Mouse (Mus musculus): ENCODE measurements at regions not wholly inside any gene's neighbourhood (a gene's known extent, or its start where the extent isn't known, plus 50 kb on each side); places are given as distances from the start of the nearest gene placed in this dataset.

DNA sequence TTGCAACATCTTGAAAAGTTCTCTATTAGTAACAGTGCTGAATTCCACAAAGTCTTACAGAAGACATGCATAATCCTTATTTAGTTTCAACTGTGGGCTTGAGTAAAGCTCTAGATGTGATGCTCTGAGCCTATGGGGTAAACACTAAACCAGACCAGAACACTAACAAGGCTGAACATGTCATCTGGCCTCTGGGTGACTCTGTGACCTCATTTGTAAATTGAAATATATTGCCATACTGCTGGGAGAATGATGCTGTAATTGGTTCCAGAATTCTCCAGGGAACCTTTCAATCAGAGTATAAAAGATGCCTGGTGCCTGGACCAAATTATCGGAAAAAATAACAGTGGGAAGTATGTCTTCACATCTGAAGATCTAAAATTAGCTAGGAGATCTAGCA lies 309.9 kb upstream of the Megf9 start:
- DNase-seq (ENCODE audit: low spot score in 2 of 2) = no peak

DNA sequence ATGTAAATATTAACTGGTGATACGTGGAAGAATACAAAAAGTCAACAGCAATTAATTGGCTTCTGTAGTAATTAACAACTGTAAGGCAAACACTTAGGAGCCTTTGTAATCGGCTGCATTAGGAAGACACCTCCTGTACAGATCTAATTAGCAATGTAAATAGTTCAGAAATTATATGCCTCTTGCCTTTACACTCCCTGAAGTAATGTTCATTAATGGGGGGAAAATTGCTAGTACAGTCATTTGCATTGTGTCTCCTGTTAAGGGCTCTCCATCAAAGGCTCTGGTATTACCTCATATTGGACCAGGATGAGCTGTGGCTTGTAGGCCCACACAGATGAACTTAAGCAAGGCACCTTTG lies 276.1 kb upstream of the Megf9 start:
- DNase-seq (ENCODE audit: low spot score in 2 of 2) = no peak

DNA sequence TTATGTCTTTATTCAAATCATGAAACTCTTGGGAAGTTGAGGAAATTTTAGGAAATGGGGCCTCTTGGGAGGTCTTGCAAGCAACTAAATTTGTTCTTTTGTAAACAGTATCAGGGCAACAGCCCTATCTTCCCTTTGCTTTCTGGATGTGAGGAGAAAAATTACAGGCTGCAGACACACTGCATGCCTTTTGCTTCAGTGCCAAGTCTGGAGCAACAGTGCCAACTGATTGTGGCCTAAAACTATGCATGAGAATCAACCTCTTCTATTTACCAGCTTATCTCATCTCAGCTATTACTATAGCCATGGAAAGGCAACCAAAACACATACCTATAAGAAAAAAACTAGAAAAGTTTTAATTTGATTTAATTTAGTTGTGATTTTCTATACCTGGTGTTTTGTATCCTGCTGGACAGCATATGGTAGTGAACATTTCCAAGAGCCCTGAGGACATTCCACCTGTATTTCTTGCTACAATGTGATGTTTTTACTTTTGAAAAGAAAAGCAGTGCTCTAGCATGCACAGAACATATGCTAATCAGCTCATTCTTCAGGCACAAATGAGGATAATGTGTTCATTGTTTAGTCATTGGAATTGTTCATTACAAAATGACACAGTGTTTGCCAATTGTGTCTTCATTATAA lies 275.6 kb upstream of the Megf9 start:
- no peak for DNase-seq (ENCODE audit: low spot score in 2 of 2)

DNA sequence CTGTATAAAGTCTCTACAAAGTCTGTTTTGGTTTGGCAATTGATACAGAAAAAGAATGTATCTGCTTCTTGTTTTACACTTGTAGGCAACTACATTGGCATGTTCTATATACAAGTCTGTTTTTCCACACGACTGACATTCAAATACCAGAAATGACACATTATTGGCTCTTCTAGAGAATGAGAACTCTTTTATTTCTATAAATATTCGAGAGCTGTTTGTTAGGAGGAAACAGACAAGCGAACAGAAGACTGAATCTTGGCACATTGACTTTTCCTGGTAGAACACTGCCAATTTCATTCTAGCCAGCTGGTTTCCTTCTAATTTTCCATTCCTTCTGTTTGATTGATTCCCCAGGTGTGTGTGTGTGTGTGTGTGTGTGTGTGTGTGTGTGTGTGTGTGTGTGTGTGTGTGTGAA lies 270.1 kb upstream of the Megf9 start:
- no peak for DNase-seq (ENCODE audit: low spot score in 2 of 2)

DNA sequence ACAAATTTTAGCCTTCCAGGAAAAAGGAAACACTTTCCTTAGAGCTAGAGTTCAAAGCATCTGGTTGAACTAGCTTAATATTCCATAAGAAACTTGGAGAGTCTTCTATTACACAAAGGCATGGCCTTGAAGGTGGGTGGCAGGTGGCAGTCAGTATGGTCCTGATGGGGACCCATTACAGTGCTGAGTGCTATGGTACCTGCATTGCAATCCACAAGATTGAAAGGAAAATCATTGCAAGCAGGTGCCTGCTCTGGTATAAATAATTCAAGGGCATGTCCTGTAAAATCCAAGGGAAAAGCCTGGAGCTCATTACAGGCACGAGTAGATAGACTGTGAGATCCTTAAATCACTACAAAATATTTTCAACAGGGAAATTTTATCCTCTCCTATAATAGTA lies 263.7 kb upstream of the Megf9 start:
- DNase-seq (ENCODE audit: low spot score in 2 of 2) = no peak

DNA sequence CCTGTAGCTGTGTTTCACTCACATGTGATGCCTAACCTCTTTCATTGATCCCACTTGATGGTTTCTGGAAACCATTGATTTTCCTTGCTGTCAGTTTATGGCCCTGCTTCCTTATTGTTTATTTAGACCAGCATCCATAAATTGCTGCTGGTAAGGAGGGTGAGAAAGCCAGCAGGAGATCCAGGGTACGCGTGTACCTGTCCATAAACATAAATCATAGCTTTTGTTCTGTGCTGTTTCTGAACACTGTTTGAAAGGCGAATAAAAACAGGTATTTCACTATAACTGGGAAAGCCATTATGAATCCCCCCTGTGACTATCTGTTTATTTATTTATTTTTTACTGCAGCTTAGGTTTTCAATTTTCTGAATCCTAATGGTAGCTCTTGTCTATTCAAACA lies 263.1 kb upstream of the Megf9 start:
- no peak for DNase-seq (ENCODE audit: low spot score in 2 of 2)

DNA sequence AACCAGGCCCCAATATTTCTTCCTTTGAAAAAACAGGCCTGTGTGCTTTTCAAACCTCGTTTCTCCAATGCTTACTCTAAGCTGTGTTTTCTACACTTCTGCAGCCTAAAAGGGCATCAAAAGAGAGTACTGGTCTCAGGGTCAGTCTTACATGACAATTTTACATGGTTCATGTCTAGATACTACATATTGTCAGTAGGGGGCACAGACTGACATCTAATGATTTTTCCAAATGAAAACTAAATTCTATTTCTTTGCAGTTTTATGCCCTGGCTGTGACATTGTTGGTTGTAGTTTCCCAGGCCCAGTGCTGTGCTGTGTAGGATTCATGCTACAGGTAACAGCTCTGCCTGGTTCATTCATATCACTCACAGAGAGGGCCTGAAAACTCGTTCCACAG lies 248.7 kb upstream of the Megf9 start:
- DNase-seq (ENCODE audit: low spot score in 2 of 2) = no peak

DNA sequence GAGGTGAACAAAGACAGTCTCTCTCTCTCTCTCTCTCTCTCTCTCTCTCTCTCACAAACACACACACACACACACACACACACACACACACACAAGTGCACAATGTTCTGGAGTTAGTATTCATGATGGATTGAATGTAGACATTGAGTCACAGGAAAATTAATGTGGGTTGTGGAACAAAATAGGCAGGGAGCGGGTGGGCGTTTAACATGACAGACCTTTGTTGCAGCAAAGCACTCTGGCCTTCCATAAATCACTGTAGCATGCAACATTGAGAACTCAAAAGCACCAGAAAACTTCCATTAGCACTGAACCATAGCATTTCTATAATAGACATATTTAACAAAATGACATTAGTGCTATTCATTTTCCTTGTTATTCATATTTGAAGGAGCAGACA lies 246.8 kb upstream of the Megf9 start:
- DNase-seq (ENCODE audit: low spot score in 2 of 2) = no peak

DNA sequence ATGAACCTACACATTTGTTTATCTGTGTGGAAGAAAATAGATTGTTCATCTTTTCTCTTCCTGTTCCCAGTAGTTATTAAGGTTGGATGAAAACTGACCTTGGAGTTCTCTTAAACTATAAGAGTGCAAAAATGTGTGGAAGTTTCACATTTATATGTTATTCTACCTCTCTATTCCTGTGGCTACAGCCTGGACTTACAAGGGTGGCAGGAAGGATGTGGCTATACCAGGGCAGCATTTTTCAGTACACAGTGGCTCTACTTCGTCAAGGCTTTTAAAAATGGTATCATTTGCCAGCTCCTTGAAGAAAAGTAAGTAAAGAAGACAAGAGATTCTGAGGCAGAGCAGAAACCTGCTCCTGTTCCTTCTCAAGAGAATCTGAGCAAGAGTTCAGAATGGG lies 241.5 kb upstream of the Megf9 start:
- no peak for DNase-seq (ENCODE audit: low spot score in 2 of 2)

DNA sequence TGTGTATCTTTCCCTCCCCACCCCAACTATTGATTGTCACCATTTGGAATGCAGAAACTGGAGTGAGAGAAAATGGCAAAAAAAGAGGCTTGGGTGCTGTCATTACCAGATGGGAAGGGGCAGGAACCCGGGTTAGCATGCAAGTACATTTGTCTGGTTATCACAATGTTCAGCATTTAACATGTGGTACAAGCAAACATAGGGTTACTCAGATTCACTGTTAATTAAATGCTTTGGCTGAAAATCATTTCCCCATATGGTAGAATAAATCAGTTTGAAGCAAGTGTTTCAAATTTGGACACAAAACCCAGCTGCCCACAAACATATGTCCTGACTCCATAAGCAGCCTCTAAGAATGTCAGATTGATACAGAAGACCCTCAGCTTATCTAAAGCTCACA lies 208.6 kb upstream of the Megf9 start:
- DNase-seq (ENCODE audit: low spot score in 2 of 2) = no peak

DNA sequence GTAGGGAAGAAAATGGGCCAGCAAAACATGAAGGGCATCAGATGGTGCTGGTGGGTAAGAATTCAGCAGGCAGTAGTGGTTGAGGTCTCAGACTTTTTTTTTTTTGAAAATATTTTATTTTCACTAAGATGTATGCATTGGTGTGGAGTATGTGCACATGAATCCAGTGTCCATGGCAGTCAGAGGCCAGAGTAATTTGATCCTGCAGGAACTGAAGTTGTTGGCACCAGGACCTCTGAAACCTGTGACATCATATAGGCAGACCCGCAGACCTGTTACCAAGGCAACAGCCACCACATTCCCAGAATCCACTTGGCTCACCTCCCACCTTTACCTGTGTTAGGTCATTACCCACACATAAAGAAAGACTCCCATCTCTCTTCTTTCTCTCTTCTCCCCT lies 207.2 kb upstream of the Megf9 start:
- DNase-seq (ENCODE audit: low spot score in 2 of 2) = no peak

DNA sequence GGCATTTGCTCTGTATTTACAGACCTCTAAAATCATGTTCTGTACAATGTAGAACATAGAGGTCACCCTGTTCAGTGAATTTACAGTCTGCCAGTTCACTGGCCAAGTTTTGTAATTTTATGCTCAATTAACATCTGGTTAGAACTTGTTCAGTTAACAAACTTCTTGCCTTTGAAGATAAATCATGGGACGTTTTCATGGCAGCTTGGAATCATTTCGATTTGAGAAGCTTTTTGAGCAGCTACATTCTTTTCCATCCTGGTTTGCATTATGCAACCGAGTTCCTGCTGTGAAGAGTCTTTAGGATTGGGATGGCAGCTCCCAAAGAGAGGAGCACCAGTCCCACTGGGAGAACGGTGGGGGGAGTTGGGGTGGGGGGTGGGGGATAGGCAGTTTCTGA lies 206.3 kb upstream of the Megf9 start:
- DNase-seq (ENCODE audit: low spot score in 2 of 2) = no peak

DNA sequence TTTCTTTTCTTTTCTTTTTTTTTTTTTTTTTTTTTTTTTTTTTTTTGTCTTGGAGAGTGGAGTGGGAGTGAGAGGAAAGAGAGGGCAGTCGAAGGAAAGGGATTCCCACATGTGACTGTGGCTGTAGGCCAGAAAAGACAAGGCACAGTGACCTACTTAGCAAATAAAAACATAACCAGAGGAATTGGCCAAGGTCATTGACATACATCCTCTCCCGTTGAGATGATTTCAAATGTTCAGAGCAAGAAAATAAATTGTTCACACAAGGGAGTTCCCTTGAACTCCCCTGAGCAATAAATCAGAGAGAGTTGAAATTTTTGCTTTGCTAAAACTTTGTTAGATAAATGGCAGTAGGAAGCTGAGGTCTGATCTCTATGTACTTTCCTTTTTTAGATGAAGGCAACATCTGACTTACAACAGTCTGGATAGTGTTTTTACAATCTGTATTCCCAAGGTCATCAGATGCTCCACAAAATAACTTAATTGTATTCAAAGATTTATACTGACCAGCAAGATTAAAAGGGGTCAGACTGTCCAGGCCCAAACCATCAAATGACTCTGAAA lies 174.4 kb upstream of the Megf9 start:
- no peak for DNase-seq (ENCODE audit: low spot score in 2 of 2)

DNA sequence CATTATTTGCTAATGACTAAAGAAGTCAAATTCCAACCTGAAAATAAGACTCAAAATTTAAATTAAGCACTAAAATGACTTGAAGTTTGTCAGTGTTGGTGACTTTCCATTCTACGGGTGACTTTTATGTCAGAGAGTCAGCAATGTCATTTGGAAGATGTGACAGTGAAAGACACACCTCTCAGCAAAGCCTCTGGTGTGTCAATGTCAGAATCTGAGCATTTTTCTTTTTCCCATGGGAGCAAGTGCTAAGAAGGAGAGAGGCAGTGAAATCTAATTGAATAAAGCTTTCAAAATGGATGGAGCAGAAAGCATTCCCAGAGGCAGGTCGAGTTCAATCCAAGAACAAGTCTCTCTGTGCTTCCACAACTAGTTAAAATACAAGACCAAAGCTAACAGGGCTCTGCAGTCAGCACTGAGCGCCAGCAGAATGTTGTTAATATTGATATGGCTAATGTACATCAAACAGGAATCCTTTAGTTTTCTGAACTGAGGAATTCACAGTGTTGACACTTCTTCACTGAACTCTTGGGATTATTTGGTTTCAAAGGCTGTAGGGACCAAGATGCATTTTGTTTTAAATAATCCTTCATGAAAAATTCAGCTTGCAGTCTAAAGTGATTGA lies 170.4 kb upstream of the Megf9 start:
- DNase-seq (ENCODE audit: low spot score in 2 of 2) = no peak

DNA sequence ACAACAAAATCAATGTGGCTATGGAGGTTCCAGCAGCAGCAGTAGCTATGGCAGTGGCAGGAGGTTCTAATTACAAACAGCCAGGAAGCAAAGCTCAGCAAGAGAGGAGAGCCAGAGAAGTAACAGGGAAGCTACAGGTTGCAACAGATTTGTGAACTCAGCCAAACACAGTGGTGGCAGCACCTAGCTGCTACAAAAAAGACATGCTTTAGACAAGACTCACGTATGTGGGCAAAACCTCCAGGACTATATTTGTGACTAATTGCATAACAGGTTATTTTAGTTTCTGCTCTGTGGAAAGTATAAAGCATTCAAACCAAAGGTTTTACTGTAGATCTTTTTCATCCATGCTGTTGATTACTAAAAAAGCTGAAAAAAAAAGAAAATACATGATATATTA lies 166.1 kb upstream of the Megf9 start:
- no peak for DNase-seq (ENCODE audit: low spot score in 2 of 2)

DNA sequence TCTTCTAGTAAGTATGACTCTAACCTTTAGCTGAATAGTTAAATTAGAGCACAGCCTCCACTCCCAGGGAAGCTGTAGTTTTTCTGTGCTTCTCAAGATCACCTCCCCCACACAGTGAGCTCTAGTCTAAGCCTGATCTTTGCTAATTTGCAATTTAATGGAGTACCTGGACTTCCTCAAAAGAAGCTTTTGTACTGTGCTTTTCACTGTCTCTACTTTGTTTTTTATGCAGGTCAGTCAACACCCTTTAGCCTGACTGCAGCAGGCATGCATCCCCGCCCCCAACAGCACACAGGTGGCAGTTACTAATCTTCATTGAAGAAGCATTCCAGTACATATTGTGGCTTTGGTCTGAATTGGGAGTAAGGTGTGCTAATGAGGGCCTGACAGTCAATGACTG lies 129.4 kb upstream of the Megf9 start:
- DNase-seq (ENCODE audit: low spot score in 2 of 2) = no peak

DNA sequence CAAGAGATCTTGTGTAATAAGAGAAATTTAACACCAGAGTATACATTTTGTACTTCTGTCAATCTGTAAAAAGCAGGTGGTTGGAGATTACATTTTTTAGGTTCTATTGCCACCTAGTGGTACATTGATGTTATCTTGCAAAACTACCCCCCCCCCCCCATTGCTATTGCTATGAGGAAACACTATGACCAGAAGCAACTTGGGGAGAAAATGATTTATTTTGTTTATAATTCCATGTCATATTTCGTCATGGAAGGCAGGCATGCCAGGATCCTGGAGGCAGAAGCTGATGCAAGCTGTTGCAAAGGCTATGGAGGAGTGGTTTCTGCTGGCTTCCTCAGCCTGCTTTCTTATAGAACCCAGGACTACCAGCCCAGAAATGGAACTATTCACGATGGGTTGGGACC lies 86.6 kb upstream of the Megf9 start:
- no peak for DNase-seq (ENCODE audit: low spot score in 2 of 2)

DNA sequence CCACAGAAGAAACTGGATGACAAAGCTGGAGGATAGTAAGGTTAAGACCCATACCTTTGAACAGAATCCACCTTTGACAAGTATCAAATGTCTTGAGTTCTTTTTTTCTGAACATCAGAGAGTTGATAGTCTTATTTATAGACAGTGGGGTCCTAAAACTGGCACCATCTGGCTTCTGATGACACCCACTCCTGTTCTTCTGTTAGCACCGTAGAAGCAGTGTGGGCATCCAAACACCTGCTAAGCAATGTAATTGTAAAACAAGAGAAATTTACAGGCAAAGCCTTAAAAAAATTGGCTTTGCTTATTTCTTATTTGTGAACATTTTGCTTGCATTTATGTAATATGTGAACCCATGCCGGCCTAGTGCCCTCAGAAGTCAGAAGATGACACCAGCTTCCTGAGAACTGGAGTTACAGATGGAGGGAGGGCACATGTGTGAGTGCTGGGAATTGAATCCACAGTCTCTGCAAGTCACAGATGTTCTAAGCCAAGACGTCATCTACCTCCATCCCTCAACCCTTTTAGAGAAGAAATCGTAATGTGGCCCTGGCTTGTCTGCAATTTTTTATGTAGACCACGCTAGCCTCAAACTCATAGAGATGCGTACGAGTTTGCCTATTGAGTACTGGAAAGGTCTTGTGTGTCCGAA lies 85.0 kb upstream of the Megf9 start:
- no peak for DNase-seq (ENCODE audit: low spot score in 2 of 2)

DNA sequence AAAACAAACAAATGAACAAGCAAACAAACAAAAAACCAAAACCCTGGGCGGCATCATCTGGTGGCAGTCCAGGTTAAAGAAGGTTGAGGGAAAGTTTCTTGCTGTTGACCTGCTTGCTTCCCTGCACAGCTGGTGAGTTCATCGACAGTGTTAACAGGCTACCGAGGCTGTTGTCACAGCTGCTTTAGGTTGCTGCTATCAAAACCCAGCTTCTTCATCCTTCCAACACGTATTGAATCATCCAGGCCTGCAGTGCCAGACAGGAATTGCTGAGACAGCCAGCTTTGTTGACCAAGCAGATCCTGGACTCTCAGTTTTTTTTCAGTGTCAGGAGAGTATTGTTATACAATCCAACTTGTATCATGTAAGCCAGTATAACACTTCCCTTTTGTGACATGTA lies 81.0 kb upstream of the Megf9 start:
- no peak for DNase-seq (ENCODE audit: low spot score in 2 of 2)

DNA sequence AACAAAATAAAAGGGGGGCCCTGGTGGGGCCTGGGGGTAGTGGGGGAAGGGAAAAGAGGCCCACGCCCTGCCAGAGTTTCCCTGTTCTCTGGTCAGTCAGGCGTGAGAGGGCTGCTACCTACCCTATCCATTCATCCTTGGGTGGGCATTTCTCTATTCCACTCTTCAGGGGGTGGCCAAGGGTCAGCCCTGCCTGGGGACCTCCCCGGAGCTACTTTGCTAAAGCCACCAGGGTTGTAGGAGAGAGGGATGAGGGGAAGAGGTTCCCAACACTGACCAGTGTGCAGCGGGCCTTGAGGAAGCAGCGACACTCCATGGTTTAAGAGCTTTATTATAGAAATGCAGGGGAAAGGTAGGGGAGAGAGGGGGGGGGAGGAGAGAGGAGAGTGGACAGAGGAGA lies 79.6 kb upstream of the Megf9 start:
- DNase-seq (ENCODE audit: low spot score in 2 of 2) = no peak

DNA sequence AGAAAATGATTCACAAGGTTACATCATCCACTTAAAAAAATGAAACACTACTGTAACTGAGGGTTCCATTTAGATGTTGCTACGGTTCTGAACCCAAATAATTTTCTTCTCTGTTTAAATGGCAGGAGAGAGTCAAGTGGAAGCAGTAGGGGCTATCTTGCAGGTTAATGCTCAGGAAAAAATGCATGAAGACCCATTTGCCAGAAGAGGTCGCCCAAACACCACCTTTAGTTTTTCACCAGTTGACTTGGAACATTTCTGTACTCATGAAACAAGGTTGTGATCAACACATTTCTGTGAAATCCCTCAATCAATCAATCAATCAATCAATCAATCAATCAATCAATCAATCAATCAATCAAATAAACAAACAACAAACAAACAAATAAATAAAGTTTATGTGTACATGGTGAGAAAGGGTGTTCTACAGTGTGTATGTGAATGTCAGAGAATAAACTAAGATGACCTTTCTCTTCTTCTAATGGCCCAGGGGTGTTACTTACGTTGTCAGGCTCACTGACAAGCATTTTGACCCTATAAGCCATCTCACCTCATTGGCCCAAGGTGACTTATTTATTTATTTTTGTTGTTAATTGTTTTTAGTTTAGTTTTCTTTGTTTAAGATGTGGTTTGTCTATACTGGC lies 68.5 kb upstream of the Megf9 start:
- DNase-seq (ENCODE audit: low spot score in 2 of 2) = no peak

DNA sequence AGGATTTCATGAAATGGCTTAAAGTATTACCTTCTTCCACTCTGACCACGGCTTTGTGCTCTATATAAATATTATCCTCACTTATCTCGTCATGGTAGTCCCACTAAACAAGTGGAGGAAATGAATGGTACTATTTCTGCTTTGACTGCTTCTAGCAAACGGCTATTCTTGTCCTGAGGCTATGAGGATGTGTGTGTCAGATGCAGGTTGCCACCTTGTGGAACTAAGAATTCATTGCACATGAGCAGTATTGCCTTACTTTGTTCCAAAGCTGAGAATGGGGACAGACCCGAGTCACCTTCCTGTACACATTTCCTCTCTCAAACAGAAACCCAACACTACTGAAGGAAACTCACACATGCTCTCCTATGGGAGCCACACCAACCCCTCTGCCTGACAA lies 66.5 kb upstream of the Megf9 start:
- peak in 1 of 2 experiments; percentile 14 for DNase-seq (ENCODE audit: low spot score in 2 of 2)
